Mouse (Mus musculus) megakaryocyte, embryonic 14.5 days (primary cell): ENCODE results near the gene Casc1. TPM values are rescaled to one million over a fixed set of nuclear protein-coding genes. Genes with fewer than 3 reads are reported as not detected.
"Not testable (repeated sequence)": the region's sequence is repeated elsewhere in the genome, so short reads cannot be mapped to it uniquely, and the experiment has no call there.

Experiments
- H3K27me3 ChIP-seq: replicated peaks from 2 replicates; pipeline ENCODE3; 2012; ENCODE audit warnings: inconsistent platforms
- H3K36me3 ChIP-seq: replicated peaks from 2 replicates; pipeline ENCODE3; 2012; ENCODE audit warnings: low read length, inconsistent platforms, mixed read lengths
- H3K4me1 ChIP-seq: 2 replicates; pipeline ENCODE4 v1.6.1; 2012; ENCODE audit warnings: inconsistent platforms
- H3K4me3 ChIP-seq: replicated peaks from 2 replicates; pipeline ENCODE3; 2012; ENCODE audit warnings: moderate library complexity, mild to moderate bottlenecking, inconsistent platforms
- H3K9me3 ChIP-seq: 2 replicates; pipeline ENCODE4 v1.6.1; 2012; ENCODE audit warnings: inconsistent platforms
- FLI1 ChIP-seq: IDR thresholded peaks from 2 replicates; pipeline ENCODE4 v1.6.1; 2012; ENCODE audit warnings: low read length, inconsistent platforms, mixed read lengths
- GATA1 ChIP-seq: IDR thresholded peaks from 3 replicates; pipeline ENCODE4 v1.6.1; 2012; ENCODE audit warnings: mixed read lengths, low read length, inconsistent platforms, borderline replicate concordance
- polyA plus RNA-seq: library from polyadenylated mRNA; stranded (reverse); fragments of >175 nt; gene quantifications from 2 replicates; pipeline ENCODE4 v1.2.3, GENCODE M21; 2012; ENCODE audit warnings: low replicate concordance; ENCODE audit not compliant: insufficient read depth

Casc1 gene
- polyA plus RNA-seq, 1 experiment, result 0.22 TPM

GRCm38 (mm10) chr6:145141827-145142226, 69.0 kb downstream of the Casc1 start:
- Histone ChIP-seq H3K4me3 (no peak overlapping the region), H3K36me3 (peaks cover 98% of the 10 kb centered on the region), H3K9me3 (no peaks in the 10 kb centered on the region), H3K27me3 (no peaks in the 10 kb centered on the region), H3K4me1 (peaks cover 42% of the 10 kb centered on the region)
- no peak for TF ChIP-seq FLI1
- TF ChIP-seq GATA1, result no peak

- no peaks in the 10 kb centered on the region for H3K9me3 ChIP-seq
Observed at GRCm38 (mm10) chr6:145140706-145141105, 70.1 kb downstream of the Casc1 start.

GRCm38 (mm10) chr6:145139776-145140475, 70.9 kb downstream of the Casc1 start:
- Histone ChIP-seq H3K36me3 (peaks cover 100% of the 10 kb centered on the region), H3K4me1 (peaks cover 57% of the 10 kb centered on the region), H3K4me3 (no peak overlapping the region), H3K9me3 (no peaks in the 10 kb centered on the region), H3K27me3 (no peaks in the 10 kb centered on the region)
- TF ChIP-seq FLI1, result no peak
- no peak for TF ChIP-seq GATA1

More at GRCm38 (mm10) chr6:145140706-145141105, 70.1 kb downstream of the Casc1 start:
- TF ChIP-seq FLI1 (no peak), GATA1 (no peak)
- H3K4me1 ChIP-seq, result peaks cover 49% of the 10 kb centered on the region
- H3K36me3 ChIP-seq, result peaks cover 99% of the 10 kb centered on the region
- no peak overlapping the region for H3K4me3 ChIP-seq
- H3K27me3 ChIP-seq, result no peaks in the 10 kb centered on the region

GRCm38 (mm10) chr6:145139236-145139635, 71.6 kb downstream of the Casc1 start:
- TF ChIP-seq FLI1 (no peak), GATA1 (no peak)
- Histone ChIP-seq H3K4me1 (peaks cover 64% of the 10 kb centered on the region), H3K36me3 (peaks cover 100% of the 10 kb centered on the region), H3K27me3 (no peaks in the 10 kb centered on the region), H3K4me3 (no peak overlapping the region), H3K9me3 (no peaks in the 10 kb centered on the region)

- peaks cover 89% of the 10 kb centered on the region for H3K36me3 ChIP-seq
- no peaks in the 10 kb centered on the region for H3K27me3 ChIP-seq
- H3K4me1 ChIP-seq, result peaks cover 78% of the 10 kb centered on the region
- H3K4me3 ChIP-seq, result no peak overlapping the region
- TF ChIP-seq FLI1 (no peak), GATA1 (no peak)
- no peaks in the 10 kb centered on the region for H3K9me3 ChIP-seq
Observed at GRCm38 (mm10) chr6:145136831-145137230, 74.0 kb downstream of the Casc1 start.

- TF ChIP-seq GATA1, result no peak
- TF ChIP-seq FLI1, result no peak
- peaks cover 75% of the 10 kb centered on the region for H3K4me1 ChIP-seq
- no peaks in the 10 kb centered on the region for H3K27me3 ChIP-seq
- no peak overlapping the region for H3K4me3 ChIP-seq
- peaks cover 87% of the 10 kb centered on the region for H3K36me3 ChIP-seq
- H3K9me3 ChIP-seq, result no peaks in the 10 kb centered on the region
Observed at GRCm38 (mm10) chr6:145135804-145136203, 75.0 kb downstream of the Casc1 start.

GRCm38 (mm10) chr6:145135295-145135694, 75.5 kb downstream of the Casc1 start:
- H3K9me3 ChIP-seq, result no peaks in the 10 kb centered on the region
- TF ChIP-seq GATA1 (no peak), FLI1 (no peak)
- no peak overlapping the region for H3K4me3 ChIP-seq
- peaks cover 84% of the 10 kb centered on the region for H3K36me3 ChIP-seq
- no peaks in the 10 kb centered on the region for H3K27me3 ChIP-seq
- peaks cover 72% of the 10 kb centered on the region for H3K4me1 ChIP-seq

- H3K4me1 ChIP-seq, result peaks cover 75% of the 10 kb centered on the region
- not testable (repeated sequence) for H3K4me3 ChIP-seq, H3K9me3 ChIP-seq, H3K27me3 ChIP-seq
- H3K36me3 ChIP-seq, result peaks cover 82% of the 10 kb centered on the region
Observed at GRCm38 (mm10) chr6:145132969-145133368, 77.8 kb downstream of the Casc1 start.

- Histone ChIP-seq H3K27me3 (no peaks in the 10 kb centered on the region), H3K9me3 (peaks cover 4% of the 10 kb centered on the region), H3K4me3 (no peak overlapping the region), H3K4me1 (peaks cover 75% of the 10 kb centered on the region), H3K36me3 (peaks cover 81% of the 10 kb centered on the region)
- TF ChIP-seq GATA1 (no peak), FLI1 (no peak)
Observed at GRCm38 (mm10) chr6:145131991-145132390, 78.8 kb downstream of the Casc1 start.

- TF ChIP-seq GATA1, result no peak
- no peak for TF ChIP-seq FLI1
- peaks cover 4% of the 10 kb centered on the region for H3K9me3 ChIP-seq
Observed at GRCm38 (mm10) chr6:145129563-145129962, 81.2 kb downstream of the Casc1 start.

More at GRCm38 (mm10) chr6:145129563-145129962, 81.2 kb downstream of the Casc1 start:
- no peaks in the 10 kb centered on the region for H3K27me3 ChIP-seq
- no peak overlapping the region for H3K4me3 ChIP-seq
- peaks cover 75% of the 10 kb centered on the region for H3K4me1 ChIP-seq
- H3K36me3 ChIP-seq, result peaks cover 65% of the 10 kb centered on the region
